Mouse (Mus musculus) forebrain, postnatal 0 days (tissue): ENCODE measurements around the gene Amy1. TPM values are rescaled to one million over a fixed set of nuclear protein-coding genes. Genes with fewer than 3 reads are reported as not detected.
"Not testable (repeated sequence)": the region's sequence is repeated elsewhere in the genome, so short reads cannot be mapped to it uniquely, and the experiment has no call there.

Experiments
- ATAC-seq: fragments of 200-750 bp; cut with Nextera tagmentation; 2 replicates; pipeline ENCODE4 v1.8.0; 2017; ENCODE audit warnings: mild to moderate bottlenecking, moderate library complexity
- DNase-seq: peaks from one replicate; pipeline ENCODE4 v3.0.0-alpha.2; 2015
- H3K27ac ChIP-seq: fragments of 300-500 bp; sonication (generic); 2 replicates; pipeline ENCODE4 v1.5.1; 2014; ENCODE audit warnings: low read depth, mild to moderate bottlenecking, antibody characterized with exemption, low read length, moderate library complexity, mixed read lengths
- H3K27me3 ChIP-seq: fragments of 300-500 bp; sonication (generic); 2 replicates; pipeline ENCODE4 v1.6.1; 2014; ENCODE audit warnings: mild to moderate bottlenecking, low read length, mixed read lengths; ENCODE audit not compliant: insufficient read depth
- H3K36me3 ChIP-seq: fragments of 300-500 bp; sonication (generic); 2 replicates; pipeline ENCODE4 v1.6.1; 2014; ENCODE audit warnings: mild to moderate bottlenecking, moderate library complexity; ENCODE audit not compliant: insufficient read depth
- H3K4me1 ChIP-seq: fragments of 300-500 bp; sonication (generic); 2 replicates; pipeline ENCODE4 v1.6.1; 2014; ENCODE audit warnings: antibody characterized with exemption; ENCODE audit not compliant: insufficient read depth
- H3K4me2 ChIP-seq: fragments of 300-500 bp; sonication (generic); 2 replicates; pipeline ENCODE4 v1.6.1; 2014; ENCODE audit warnings: low read depth, mild to moderate bottlenecking, moderate library complexity
- H3K4me3 ChIP-seq: fragments of 300-500 bp; sonication (generic); 2 replicates; pipeline ENCODE4 v1.5.1; 2014; ENCODE audit warnings: low read depth, low read length, mixed read lengths
- H3K9ac ChIP-seq: fragments of 300-500 bp; sonication (generic); 2 replicates; pipeline ENCODE4 v1.6.1; 2014; ENCODE audit warnings: mild to moderate bottlenecking
- H3K9me3 ChIP-seq: fragments of 300-500 bp; sonication (generic); 2 replicates; pipeline ENCODE4 v1.6.1; 2016; ENCODE audit warnings: low read length
- CTCF ChIP-seq: sonication (generic); IDR thresholded peaks from 2 replicates; pipeline ENCODE4 v1.5.1; 2016; ENCODE audit warnings: antibody characterized with exemption, control low read depth, low read depth
- WGBS: fragments of 180-500 bp; shearing (Covaris S2); extraction: QIAGEN DNeasy Blood & Tissue Kit; methylation state at CpG from one replicate; pipeline ENCODE4 v1.1.7; 2014; 5-methylcytosine and 5-hydroxymethylcytosine counted together
- polyA plus RNA-seq: library from polyadenylated mRNA; unstranded; fragments of >200 nt; fragmentation: Nextera tagmentation; extraction: Ambion mirVana; gene quantifications from 2 replicates; pipeline ENCODE4 v1.2.1, GENCODE M21; 2015
- total RNA-seq: library from RNA; depleted of rRNA; stranded (reverse); fragments of >200 nt; gene quantifications from 2 replicates; pipeline ENCODE4 v1.2.3, GENCODE M21; 2014; rRNA removed

The Amy1 gene
- 27.8 and 53.7 TPM in 2 replicates for total RNA-seq
- 14.4 and 17.5 TPM in 2 replicates for polyA plus RNA-seq

GRCm38 (mm10) chr3:113606599-113606998 is at the start of gene Amy1:
Gene Amy1 (minus strand): TSS chr3:113606699.
- DNase-seq (no peak), ATAC-seq (no peak)
- no peaks in the 10 kb centered on the region for H3K27me3 ChIP-seq
- no peaks in the 10 kb centered on the region for H3K9me3 ChIP-seq
- H3K4me3 ChIP-seq = no peak within 1 kb of the TSS
- no peak within 1 kb of the TSS for H3K4me2 ChIP-seq
- peaks cover 13% of the 10 kb centered on the region for H3K36me3 ChIP-seq
- 94% methylated on average over 2 of the region's 2 CpGs for WGBS
- TF ChIP-seq CTCF = no peak
- H3K4me1 ChIP-seq = no peaks in the 10 kb centered on the region
- H3K9ac ChIP-seq = no peak within 1 kb of the TSS
- H3K27ac ChIP-seq = no peak within 1 kb of the TSS

GRCm38 (mm10) chr3:113654335-113654734 is 47.8 kb upstream of the Amy1 start:
- no peaks in the 10 kb centered on the region for H3K27me3 ChIP-seq
- ATAC-seq (no peak), DNase-seq (no peak)
- H3K9ac ChIP-seq = no peak overlapping the region
- H3K9me3 ChIP-seq = no peaks in the 10 kb centered on the region
- no peak overlapping the region for H3K4me3 ChIP-seq
- 82% methylated on average over 3 of the region's 3 CpGs for WGBS
- no peak overlapping the region for H3K27ac ChIP-seq
- H3K4me2 ChIP-seq = no peak overlapping the region
- H3K36me3 ChIP-seq = no peaks in the 10 kb centered on the region
- TF ChIP-seq CTCF = no peak
- no peaks in the 10 kb centered on the region for H3K4me1 ChIP-seq

DNA sequence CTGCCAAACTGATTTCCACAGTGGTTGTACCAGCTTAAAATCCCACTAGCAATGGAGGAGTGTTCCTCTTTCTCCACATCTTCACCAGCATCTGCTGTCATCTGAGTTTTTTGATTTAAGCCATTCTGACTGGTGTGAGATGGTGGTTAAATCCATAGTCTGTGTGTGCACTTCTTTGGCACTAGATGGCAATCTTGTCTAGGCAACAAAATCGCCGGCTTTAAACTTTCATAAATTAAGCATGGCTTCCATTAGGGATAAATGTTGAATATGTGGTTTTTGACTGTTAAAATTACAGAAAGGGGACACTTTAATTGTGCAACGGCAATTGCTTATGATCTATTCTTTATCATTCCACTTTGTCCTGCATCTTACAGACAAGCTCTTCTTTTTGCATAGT is 44.9 kb upstream of the Amy1 start:
- not testable (repeated sequence) for H3K36me3 ChIP-seq, H3K27ac ChIP-seq, H3K27me3 ChIP-seq, H3K9ac ChIP-seq, H3K4me1 ChIP-seq, H3K4me3 ChIP-seq, H3K9me3 ChIP-seq, H3K4me2 ChIP-seq
- peak; percentile 77 for TF ChIP-seq CTCF
- WGBS = 36% methylated on average over 3 of the region's 3 CpGs
- ATAC-seq (peak; percentile 78), DNase-seq (peak; percentile 83)

DNA sequence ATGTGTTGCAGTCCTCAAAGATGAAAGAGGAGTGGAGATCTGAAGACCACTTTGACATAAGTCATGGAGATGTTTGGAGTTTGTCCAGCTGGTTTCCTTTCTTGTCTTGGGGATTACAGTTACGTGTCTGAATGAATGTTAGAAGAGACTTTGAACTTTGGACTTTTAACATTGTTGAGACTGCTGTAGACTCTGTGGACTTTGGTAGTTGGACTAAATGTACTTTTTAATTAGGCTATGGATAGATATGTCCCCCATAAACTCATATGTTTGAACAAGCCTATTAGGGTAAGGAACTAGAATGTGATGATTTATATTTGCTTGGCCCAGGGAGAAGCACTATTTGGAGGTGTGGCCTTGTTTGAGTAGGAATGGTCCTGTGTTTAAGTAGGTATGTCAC is 33.0 kb upstream of the Amy1 start:
- WGBS = 88% methylated on average over 1 of the region's 1 CpGs
- H3K27me3 ChIP-seq = no peaks in the 10 kb centered on the region
- H3K9me3 ChIP-seq = no peaks in the 10 kb centered on the region
- no peak for TF ChIP-seq CTCF
- no peak overlapping the region for H3K27ac ChIP-seq
- DNase-seq (no peak), ATAC-seq (no peak)
- H3K4me2 ChIP-seq = no peak overlapping the region
- no peaks in the 10 kb centered on the region for H3K36me3 ChIP-seq
- H3K4me3 ChIP-seq = no peak overlapping the region
- H3K4me1 ChIP-seq = no peaks in the 10 kb centered on the region
- H3K9ac ChIP-seq = no peak overlapping the region

GRCm38 (mm10) chr3:113634220-113634619 is 27.7 kb upstream of the Amy1 start:
- no peak overlapping the region for H3K9ac ChIP-seq
- ATAC-seq = no peak
- H3K4me1 ChIP-seq = peaks cover 5% of the 10 kb centered on the region; the same call in 1 of the 2 replicates

DNA sequence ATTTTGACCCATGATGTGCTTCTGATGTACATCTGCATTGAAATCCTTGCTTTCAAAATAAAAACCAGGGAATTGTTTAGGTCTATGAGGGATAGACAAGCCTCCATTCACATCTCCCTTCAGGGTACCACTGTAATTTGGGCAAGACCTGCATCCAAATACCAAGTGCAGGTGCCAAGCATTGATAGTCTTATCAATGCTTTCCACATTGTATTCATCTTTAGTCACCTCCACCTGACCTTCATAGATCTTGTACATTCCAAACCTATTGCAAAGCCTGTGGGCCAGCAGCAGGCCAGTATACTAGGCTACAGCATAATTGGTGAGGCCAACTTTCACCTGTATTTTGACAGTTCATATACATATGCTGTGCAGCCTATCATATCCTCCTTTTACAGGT is 25.1 kb upstream of the Amy1 start:
- ATAC-seq = no peak
- H3K9me3 ChIP-seq = no peaks in the 10 kb centered on the region
- TF ChIP-seq CTCF = no peak
- no peak overlapping the region for H3K9ac ChIP-seq
- peaks cover 8% of the 10 kb centered on the region; the same call in 1 of the 2 replicates for H3K4me1 ChIP-seq
- no peak overlapping the region for H3K4me2 ChIP-seq
- H3K4me3 ChIP-seq = no peak overlapping the region
- H3K27ac ChIP-seq = no peak overlapping the region
- H3K36me3 ChIP-seq = no peaks in the 10 kb centered on the region
- DNase-seq = no peak
- no peaks in the 10 kb centered on the region for H3K27me3 ChIP-seq

More at GRCm38 (mm10) chr3:113634220-113634619, 27.7 kb upstream of the Amy1 start:
- Histone ChIP-seq H3K36me3 (no peaks in the 10 kb centered on the region), H3K27ac (no peak overlapping the region), H3K4me2 (no peak overlapping the region), H3K4me3 (no peak overlapping the region), H3K9me3 (no peaks in the 10 kb centered on the region), H3K27me3 (no peaks in the 10 kb centered on the region)
- TF ChIP-seq CTCF = no peak
- no peak for DNase-seq

DNA sequence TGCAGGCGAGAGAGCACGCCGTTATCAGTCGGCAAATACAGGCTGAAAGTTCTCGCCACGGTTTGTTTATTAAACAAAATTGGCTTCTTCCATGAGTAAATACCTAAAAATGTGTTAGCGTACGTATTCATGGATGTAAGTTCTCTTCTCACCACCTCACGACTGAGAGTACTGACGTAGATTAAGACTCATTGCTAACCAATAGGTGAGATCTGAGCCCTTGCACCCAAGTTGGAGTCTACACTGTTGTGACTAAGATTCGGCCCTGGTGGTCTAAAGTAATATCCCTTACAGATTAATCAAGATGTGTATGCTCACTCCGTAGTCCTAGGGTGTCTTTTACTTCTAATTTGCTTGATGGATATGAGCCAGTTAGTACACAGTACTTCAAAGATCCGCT is 24.1 kb upstream of the Amy1 start:
- ATAC-seq (no peak), DNase-seq (peak; percentile 47)
- Histone ChIP-seq H3K9ac (peak overlapping the region; percentile 98), H3K36me3 (peaks cover 3% of the 10 kb centered on the region; the same call in 1 of the 2 replicates), H3K27ac (peak overlapping the region; percentile 100), H3K4me3 (peak overlapping the region; percentile 76), H3K4me1 (peaks cover 8% of the 10 kb centered on the region; the same call in 1 of the 2 replicates), H3K4me2 (peak overlapping the region; percentile 51), H3K27me3 (no peaks in the 10 kb centered on the region), H3K9me3 (no peaks in the 10 kb centered on the region)
- 14% methylated on average over 13 of the region's 13 CpGs for WGBS
- TF ChIP-seq CTCF = no peak
